Mouse (Mus musculus) G1E (cell line): Measurements from ENCODE around the gene Slc37a2.

ENCODE experiments used
- CTCF ChIP-seq: IDR thresholded peaks from 2 replicates; pipeline ENCODE4 v1.5.1; 2012; ENCODE audit warnings: low read depth, low read length, inconsistent platforms, mixed read lengths
- GATA1 ChIP-seq: IDR thresholded peaks from 2 replicates; pipeline ENCODE4 v1.6.1; 2012; ENCODE audit warnings: borderline replicate concordance, low read length, inconsistent platforms, mixed read lengths
- GATA2 ChIP-seq: IDR thresholded peaks from 2 replicates; pipeline ENCODE4 v1.6.1; 2012; ENCODE audit warnings: low read depth, low read length, inconsistent platforms, borderline replicate concordance
- POLR2AphosphoS5 ChIP-seq: IDR thresholded peaks from 2 replicates; pipeline ENCODE4 v1.6.1; 2012; ENCODE audit warnings: low read depth, low read length, inconsistent platforms; ENCODE audit not compliant: insufficient replicate concordance
- TAL1 ChIP-seq: conservative IDR thresholded peaks from 2 replicates; pipeline ENCODE4 v1.6.1; 2012; ENCODE audit warnings: low read depth, low read length, inconsistent platforms, mixed read lengths

- TF ChIP-seq CTCF (no peak), POLR2AphosphoS5 (no peak), GATA1 (no peak), TAL1 (no peak), GATA2 (no peak)
These were observed 40.0 kb upstream of the Slc37a2 start for GRCm38 (mm10) chr9:37295586-37295985.
